Mouse (Mus musculus) spleen, adult 2 months (tissue): ENCODE data around the gene Tfb2m.

Experiments
- CTCF ChIP-seq: fragments of 200-500 bp; IDR thresholded peaks from 2 replicates; pipeline ENCODE4 v1.5.1; 2011; ENCODE audit warnings: mild to moderate bottlenecking, inconsistent platforms; ENCODE audit not compliant: insufficient read depth, insufficient read length, insufficient replicate concordance; ENCODE audit errors: extremely low read depth
- POLR2A ChIP-seq: fragments of 200-500 bp; IDR thresholded peaks from 2 replicates; pipeline ENCODE4 v1.6.1; 2011; ENCODE audit warnings: low read depth, low read length, inconsistent platforms

DNA sequence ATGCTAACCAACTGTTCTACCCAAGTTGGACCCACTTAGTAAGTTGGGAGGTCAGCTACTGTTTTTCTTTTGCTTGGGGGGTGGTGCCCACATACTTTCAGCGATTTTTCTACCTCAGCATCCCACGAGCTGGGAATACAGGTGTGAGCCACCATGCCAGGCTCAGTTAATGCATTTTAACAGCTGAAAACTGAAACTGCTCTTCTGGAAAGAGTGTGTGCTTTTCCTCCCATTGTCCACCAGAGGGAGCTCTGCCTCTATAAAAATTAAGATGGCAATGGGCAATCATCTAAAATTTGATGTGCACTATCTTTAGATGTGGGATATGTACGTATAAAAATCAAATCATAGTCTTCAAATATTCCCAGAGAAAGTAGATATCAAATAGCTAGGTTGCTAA, 43.5 kb downstream of the Tfb2m start:
- TF ChIP-seq CTCF (no peak), POLR2A (no peak)
